ENCODE assay signal across 9 mouse cellular contexts in the genomic region with DNA sequence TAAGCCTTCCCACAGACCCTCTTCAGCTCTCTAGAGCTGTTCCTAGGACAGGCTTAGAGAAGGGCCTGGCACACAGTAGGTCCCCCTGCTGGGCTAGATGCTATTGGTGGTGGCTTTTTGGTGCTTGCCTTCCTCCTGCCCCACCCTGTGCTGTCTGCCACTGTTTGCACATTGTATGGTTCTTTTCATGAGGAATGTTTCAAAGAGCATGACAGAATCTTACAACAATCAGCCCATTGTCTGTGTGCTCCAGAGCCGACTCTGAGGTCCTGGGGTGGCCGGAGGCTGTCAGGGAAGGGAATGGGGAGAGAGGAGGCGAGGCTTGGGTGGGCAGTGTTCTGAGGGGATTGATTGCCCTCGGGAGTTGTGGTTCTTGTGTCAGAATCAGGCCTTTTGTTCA. TPM values are rescaled to one million over a fixed set of nuclear protein-coding genes. Genes with fewer than 3 reads are reported as not detected.
A peak's percentile ranks its signal among the peaks of the same experiment; 100 is the strongest.
DNase-seq lines count a peak whose midpoint lies in the region; ATAC-seq and TF ChIP-seq lines count a peak whose summit lies in the region.
"Had no signal": no experiment of that assay in that cellular context is flagged by ENCODE, and none has a peak within 500 bp of the region (broad histone marks: within the 10 kb centered on the region; RNA-seq: fewer than 3 reads in every experiment).

No protein-coding gene starts in this region.

- H3K9ac ChIP-seq in intestine, embryonic 15.5 days: no peak overlapping the region
- H3K9ac ChIP-seq in stomach, embryonic 15.5 days: no peak overlapping the region

- 53% methylated on average over 4 of the region's 4 CpGs for WGBS in intestine, embryonic 15.5 days
- 60% methylated on average over 4 of the region's 4 CpGs for WGBS in stomach, embryonic 15.5 days

- TF ChIP-seq CTCF in left cerebral cortex, adult 2 months (IDR thresholded peaks at IDR 0.05): no peak

- H3K4me2 ChIP-seq in intestine, embryonic 15.5 days (replicated peaks): no peak overlapping the region
- no peak overlapping the region for H3K4me2 ChIP-seq in stomach, embryonic 15.5 days

- H3K36me3 ChIP-seq in intestine, embryonic 15.5 days: peaks cover 31% of the 10 kb centered on the region
- peaks cover 30% of the 10 kb centered on the region for H3K36me3 ChIP-seq in stomach, embryonic 15.5 days

- intact Hi-C loops in left cerebral cortex, adult 2 months (cut with DNase I): no loop called here
- intact Hi-C loops in left cerebral cortex, postnatal 25 days (cut with DNase I): no loop called here
- intact Hi-C loops in heart, postnatal 36 days (cut with DNase I): no loop called here

- peaks cover 20% of the 10 kb centered on the region for H3K4me1 ChIP-seq in intestine, embryonic 15.5 days (replicated peaks)
- peaks cover 23% of the 10 kb centered on the region for H3K4me1 ChIP-seq in stomach, embryonic 15.5 days

- no peak overlapping the region for H3K4me3 ChIP-seq in left cerebral cortex, adult 2 months
- no peak overlapping the region for H3K4me3 ChIP-seq in intestine, embryonic 15.5 days (replicated peaks)
- H3K4me3 ChIP-seq in stomach, embryonic 15.5 days (replicated peaks): no peak overlapping the region

- no peaks in the 10 kb centered on the region for H3K9me3 ChIP-seq in intestine, embryonic 15.5 days
- H3K9me3 ChIP-seq in stomach, embryonic 15.5 days: no peaks in the 10 kb centered on the region

- peak overlapping the region; percentile 59 for H3K27ac ChIP-seq in left cerebral cortex, adult 2 months
- H3K27ac ChIP-seq in intestine, embryonic 15.5 days: peak overlapping the region; percentile 81
- H3K27ac ChIP-seq in stomach, embryonic 15.5 days: peak overlapping the region; percentile 81

- no peaks in the 10 kb centered on the region for H3K27me3 ChIP-seq in intestine, embryonic 15.5 days (replicated peaks)
- H3K27me3 ChIP-seq in stomach, embryonic 15.5 days (replicated peaks): no peaks in the 10 kb centered on the region

- DNase-seq in left cerebral cortex, adult 2 months (ENCODE audit: extremely low spot score in 1 of 2, low spot score in 2 of 2): no peak
- no peak for DNase-seq in left cerebral cortex, postnatal 25 days (ENCODE audit: low spot score in 2 of 2)
- peak; percentile 29 for DNase-seq in embryo, embryonic 11.5 days (ENCODE audit: low read depth, low spot score)
- DNase-seq in heart, postnatal 36 days: no peak
- DNase-seq in cerebellum, adult 11-12 months: no peak
- DNase-seq in urinary bladder, adult 18-20 months (ENCODE audit: low spot score in 2 of 2): no peak

- peak; percentile 39 for ATAC-seq in intestine, embryonic 15.5 days
- ATAC-seq in stomach, embryonic 15.5 days (ENCODE audit: insufficient read depth, low FRiP score, low read depth): peak; percentile 48; the same call in 1 of the 2 replicates

RNA-seq across cellular contexts. Expression of a gene that starts 18.1 kb away (rescaled TPM):
- 1 to 10 TPM; 5.1 to 5.7 TPM for total RNA-seq in left cerebral cortex, adult 2 months (2021)
- total RNA-seq in left cerebral cortex, postnatal 25 days (2021): 1 to 10 TPM; 3.7 to 6.6 TPM
- 7.9 and 10.0 TPM in 2 replicates for polyA plus RNA-seq in intestine, embryonic 15.5 days (2015; fragmentation: Nextera tagmentation; extraction: Ambion mirVana)
- 13.4 and 13.5 TPM in 2 replicates for polyA plus RNA-seq in stomach, embryonic 15.5 days (2015; fragmentation: Nextera tagmentation; extraction: Ambion mirVana)
- 1 to 10 TPM; 2.6 to 3.4 TPM for total RNA-seq in heart, postnatal 36 days (2021)

RNA-seq across cellular contexts. Expression of a gene that starts 23.2 kb away (rescaled TPM):
- total RNA-seq in left cerebral cortex, adult 2 months (2021): 10 to 100 TPM; 27.1 to 29.4 TPM
- 10 to 100 TPM; 22.3 to 26.3 TPM for total RNA-seq in left cerebral cortex, postnatal 25 days (2021)
- polyA plus RNA-seq in intestine, embryonic 15.5 days (2015; fragmentation: Nextera tagmentation; extraction: Ambion mirVana): 16.2 and 21.0 TPM in 2 replicates
- polyA plus RNA-seq in stomach, embryonic 15.5 days (2015; fragmentation: Nextera tagmentation; extraction: Ambion mirVana): 16.3 and 21.9 TPM in 2 replicates
- total RNA-seq in heart, postnatal 36 days (2021): 1 to 10 TPM; 6.7 to 8.9 TPM

RNA-seq across cellular contexts. Expression of a gene that starts 23.4 kb away (rescaled TPM):
- total RNA-seq in left cerebral cortex, adult 2 months (2021): 10 to 100 TPM; 46.7 to 50.1 TPM
- total RNA-seq in left cerebral cortex, postnatal 25 days (2021): 10 to 100 TPM; 40.4 to 45.5 TPM
- polyA plus RNA-seq in intestine, embryonic 15.5 days (2015; fragmentation: Nextera tagmentation; extraction: Ambion mirVana): 31.6 and 38.2 TPM in 2 replicates
- polyA plus RNA-seq in stomach, embryonic 15.5 days (2015; fragmentation: Nextera tagmentation; extraction: Ambion mirVana): 34.6 and 36.4 TPM in 2 replicates
- total RNA-seq in heart, postnatal 36 days (2021): 10 to 100 TPM; 17.2 to 20.7 TPM

RNA-seq across cellular contexts. Expression of a gene that starts 44.6 kb away (rescaled TPM):
- not detected for total RNA-seq in left cerebral cortex, adult 2 months (2021)
- total RNA-seq in left cerebral cortex, postnatal 25 days (2021): not detected
- 25.4 and 31.4 TPM in 2 replicates for polyA plus RNA-seq in intestine, embryonic 15.5 days (2015; fragmentation: Nextera tagmentation; extraction: Ambion mirVana)
- polyA plus RNA-seq in stomach, embryonic 15.5 days (2015; fragmentation: Nextera tagmentation; extraction: Ambion mirVana): 40.9 and 43.0 TPM in 2 replicates
- under 1 TPM in 1 of 2 experiments, not detected in 1; 0.31 TPM for total RNA-seq in heart, postnatal 36 days (2021)
- total RNA-seq: gastrocnemius, adult 18-20 months had no signal

RNA-seq across cellular contexts. Expression of a gene that starts 56.1 kb away (rescaled TPM):
- total RNA-seq in left cerebral cortex, adult 2 months (2021): 10 to 100 TPM; 13.3 to 13.9 TPM
- 10 to 100 TPM; 14.7 to 18.7 TPM for total RNA-seq in left cerebral cortex, postnatal 25 days (2021)
- polyA plus RNA-seq in intestine, embryonic 15.5 days (2015; fragmentation: Nextera tagmentation; extraction: Ambion mirVana): 274 and 302 TPM in 2 replicates
- polyA plus RNA-seq in stomach, embryonic 15.5 days (2015; fragmentation: Nextera tagmentation; extraction: Ambion mirVana): 186 and 208 TPM in 2 replicates
- 10 to 100 TPM; 12.8 to 19.3 TPM for total RNA-seq in heart, postnatal 36 days (2021)
